Mouse (Mus musculus): ENCODE data around the gene Tmem231. TPM values are rescaled to one million over a fixed set of nuclear protein-coding genes. Genes with fewer than 3 reads are reported as not detected.
A peak's percentile ranks its signal among the peaks of the same experiment; 100 is the strongest.

The Tmem231 gene
- polyA plus RNA-seq, 1 experiment from 2014 or later = 20.7 TPM

DNA sequence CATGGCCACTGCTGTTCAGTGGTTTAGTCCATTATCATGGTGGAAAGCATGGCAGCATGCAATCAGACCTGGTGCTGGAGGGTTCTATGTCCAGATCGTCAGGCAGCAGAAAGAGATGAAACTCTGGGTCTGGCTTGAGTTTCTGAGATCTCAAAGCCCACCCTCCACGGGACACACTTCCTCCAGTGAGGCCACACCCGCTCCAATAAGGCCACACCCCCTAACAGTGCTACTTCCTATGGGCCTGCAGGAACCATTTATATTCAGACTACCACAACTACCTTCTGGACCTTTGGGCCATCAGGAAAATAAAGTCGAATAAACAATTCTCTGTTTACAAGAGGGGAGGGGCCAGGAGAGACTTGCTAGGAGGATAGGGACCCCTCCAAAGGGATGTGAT is 12.7 kb downstream of the Tmem231 start:
- ATAC-seq (ENCODE audit: low FRiP score, low TSS enrichment) = no peak
- 70% methylated on average over 4 of the region's 4 CpGs for WGBS

DNA sequence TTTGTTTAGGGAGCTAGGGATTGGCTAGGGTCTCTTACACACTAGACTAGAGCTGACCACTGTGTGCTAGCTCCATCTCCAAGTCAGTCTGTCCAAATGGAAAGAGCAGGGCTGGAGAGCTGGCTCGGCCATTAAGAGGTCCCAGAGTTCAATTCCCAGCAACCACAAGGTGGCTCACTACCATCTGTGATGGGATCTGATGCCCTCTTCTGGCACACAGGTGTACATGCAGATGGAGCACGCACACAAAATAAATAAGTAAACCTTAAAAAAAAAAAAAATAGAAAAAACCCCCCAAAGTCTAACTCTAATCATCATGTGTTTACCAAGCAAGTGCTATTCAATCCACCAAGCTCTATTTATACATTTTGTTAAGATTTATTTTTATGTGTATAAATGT is 14.0 kb downstream of the Tmem231 start:
- no peak for ATAC-seq (ENCODE audit: low FRiP score, low TSS enrichment)
- H3K4me3 ChIP-seq (ENCODE audit: low read length) = no peak overlapping the region
- H3K27me3 ChIP-seq (ENCODE audit: insufficient read depth, low read length) = no peaks in the 10 kb centered on the region
- 94% methylated on average over 2 of the region's 2 CpGs for WGBS
- H3K36me3 ChIP-seq (ENCODE audit: insufficient read depth, low read length) = peaks cover 2% of the 10 kb centered on the region; the same call in 1 of the 2 replicates
- H3K9me3 ChIP-seq (ENCODE audit: low read length) = no peaks in the 10 kb centered on the region
- H3K4me1 ChIP-seq (ENCODE audit: insufficient read depth, low read length) = peaks cover 6% of the 10 kb centered on the region; the same call in 1 of the 2 replicates
- no peak overlapping the region for H3K9ac ChIP-seq (replicated peaks; ENCODE audit: low read length)
- no peak overlapping the region for H3K27ac ChIP-seq (ENCODE audit: low read length)
- H3K4me2 ChIP-seq (replicated peaks; ENCODE audit: low read depth, low read length) = no peak overlapping the region

More for the DNA sequence above, 12.7 kb downstream of the Tmem231 start:
- Histone ChIP-seq H3K4me1 (ENCODE audit: insufficient read depth, low read length) (peaks cover 6% of the 10 kb centered on the region; the same call in 1 of the 2 replicates), H3K9me3 (ENCODE audit: low read length) (no peaks in the 10 kb centered on the region), H3K4me3 (ENCODE audit: low read length) (no peak overlapping the region), H3K4me2 (replicated peaks; ENCODE audit: low read depth, low read length) (no peak overlapping the region), H3K9ac (replicated peaks; ENCODE audit: low read length) (no peak overlapping the region), H3K27ac (ENCODE audit: low read length) (peak overlapping the region; percentile 46; the same call in 1 of the 2 replicates), H3K27me3 (ENCODE audit: insufficient read depth, low read length) (no peaks in the 10 kb centered on the region), H3K36me3 (ENCODE audit: insufficient read depth, low read length) (peaks cover 2% of the 10 kb centered on the region; the same call in 1 of the 2 replicates)

DNA sequence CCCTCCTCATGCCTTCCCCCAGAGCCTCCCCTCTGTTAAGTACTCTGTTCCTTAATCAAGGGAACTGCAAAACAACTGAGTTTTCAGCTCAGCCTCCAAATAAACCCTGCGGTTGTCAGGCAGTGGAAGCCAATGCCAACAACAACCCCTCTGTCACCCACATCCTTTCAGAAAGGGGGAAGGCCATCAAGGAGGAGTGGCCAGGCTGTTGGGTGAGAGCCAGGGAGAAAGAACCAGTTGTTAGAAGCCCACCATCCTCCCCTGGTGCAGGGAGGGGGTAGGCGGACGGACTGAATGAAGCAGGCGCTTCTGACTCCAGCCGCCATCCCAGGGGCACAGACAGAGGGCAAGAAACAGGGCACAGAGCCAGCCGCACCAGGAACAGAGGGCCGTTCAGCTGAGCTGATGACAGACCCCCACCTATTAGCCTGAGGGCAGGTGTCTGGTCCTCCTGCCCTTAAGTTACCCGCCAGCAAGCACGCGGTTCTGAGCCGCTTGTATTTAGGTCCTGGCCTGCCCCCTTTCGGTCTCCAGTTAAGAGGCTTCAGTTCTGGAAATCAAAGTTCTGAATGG is 20.7 kb downstream of the Tmem231 start:
- 49% methylated on average over 12 of the region's 12 CpGs for WGBS

DNA sequence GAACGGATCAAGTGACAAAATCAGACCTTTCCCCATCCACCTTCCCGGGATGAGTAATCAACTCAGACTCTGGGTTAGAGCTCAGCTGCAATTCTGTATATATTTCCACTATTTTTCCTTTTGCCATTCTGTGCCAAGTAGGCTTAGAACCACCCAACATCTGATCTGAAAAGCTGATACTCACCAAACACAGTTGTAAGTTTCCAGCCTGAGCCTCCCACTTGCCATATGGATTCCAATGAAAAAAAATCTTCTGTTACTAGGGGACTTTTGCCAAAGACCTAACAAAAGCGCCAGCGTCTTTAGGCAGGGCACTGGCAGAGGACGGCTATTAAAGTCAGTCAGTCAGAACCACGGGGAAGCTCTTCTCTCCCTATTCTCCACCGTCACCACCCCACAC is 22.1 kb downstream of the Tmem231 start:
- Histone ChIP-seq H3K4me2 (replicated peaks; ENCODE audit: low read depth, low read length) (no peak overlapping the region), H3K4me1 (ENCODE audit: insufficient read depth, low read length) (peaks cover 8% of the 10 kb centered on the region), H3K27ac (ENCODE audit: low read length) (no peak overlapping the region), H3K27me3 (ENCODE audit: insufficient read depth, low read length) (peaks cover 17% of the 10 kb centered on the region), H3K36me3 (ENCODE audit: insufficient read depth, low read length) (no peaks in the 10 kb centered on the region), H3K9me3 (ENCODE audit: low read length) (no peaks in the 10 kb centered on the region), H3K9ac (replicated peaks; ENCODE audit: low read length) (no peak overlapping the region), H3K4me3 (ENCODE audit: low read length) (no peak overlapping the region)
- 27% methylated on average over 7 of the region's 7 CpGs for whole genome bisulfite sequencing
- no peak for ATAC-seq (ENCODE audit: low FRiP score, low TSS enrichment)

More for the DNA sequence above, 20.7 kb downstream of the Tmem231 start:
- H3K36me3 ChIP-seq (ENCODE audit: insufficient read depth, low read length) = peaks cover 2% of the 10 kb centered on the region; the same call in 1 of the 2 replicates
- no peak overlapping the region for H3K4me2 ChIP-seq (replicated peaks; ENCODE audit: low read depth, low read length)
- H3K4me3 ChIP-seq (ENCODE audit: low read length) = no peak overlapping the region
- H3K9ac ChIP-seq (replicated peaks; ENCODE audit: low read length) = no peak overlapping the region
- peaks cover 8% of the 10 kb centered on the region for H3K4me1 ChIP-seq (ENCODE audit: insufficient read depth, low read length)
- ATAC-seq (ENCODE audit: low FRiP score, low TSS enrichment) = 0 out of 2 replicates have a peak, but pooled peaks have one; percentile 40
- H3K27ac ChIP-seq (ENCODE audit: low read length) = no peak overlapping the region
- peaks cover 17% of the 10 kb centered on the region for H3K27me3 ChIP-seq (ENCODE audit: insufficient read depth, low read length)
- no peaks in the 10 kb centered on the region for H3K9me3 ChIP-seq (ENCODE audit: low read length)

DNA sequence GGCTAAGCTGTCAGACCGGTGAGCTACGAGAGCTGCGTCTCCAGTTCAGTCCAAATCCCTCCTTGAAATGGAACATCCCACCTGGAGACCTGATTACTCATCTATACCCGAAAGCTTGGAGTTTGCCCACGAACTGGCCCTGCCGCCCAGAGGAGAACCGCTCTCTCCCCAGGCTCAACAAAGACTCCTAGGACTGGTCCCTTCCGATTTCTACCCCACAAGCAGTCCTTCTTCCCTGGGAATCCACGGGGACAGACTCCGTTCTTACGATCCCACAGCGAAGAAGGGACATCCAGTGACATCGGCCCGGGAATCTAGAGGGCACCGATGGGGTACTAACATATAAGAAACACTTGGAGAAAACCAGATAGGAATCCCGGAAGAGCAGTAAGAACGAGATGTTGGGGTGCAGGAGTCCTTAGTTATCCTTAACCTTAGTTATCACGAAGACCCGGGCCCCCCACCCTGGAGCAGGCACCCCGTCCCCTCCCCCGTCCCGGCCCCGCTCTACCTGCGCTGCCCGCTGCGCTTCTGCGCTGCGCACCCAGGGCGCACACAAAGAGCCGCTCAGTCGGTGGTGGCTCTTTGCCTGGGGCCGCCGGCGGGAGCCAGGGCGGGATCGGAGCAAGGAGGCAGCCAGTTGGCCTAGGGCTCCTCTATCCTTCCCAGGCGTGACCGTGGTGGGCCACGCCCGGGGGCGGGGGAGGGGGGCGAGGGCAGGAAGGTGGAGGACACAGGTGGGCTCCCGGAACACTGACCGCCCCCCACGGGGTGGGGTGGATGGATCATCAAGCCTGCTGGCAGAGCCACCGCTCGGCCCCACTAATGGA is 23.8 kb downstream of the Tmem231 start, which contains the start of gene Chst5:
TSS of gene Chst5 (minus strand) at position 827 of the 830 bp plus-strand sequence.
- no peak within 1 kb of the TSS for H3K27ac ChIP-seq (ENCODE audit: low read length)
- H3K9me3 ChIP-seq (ENCODE audit: low read length) = no peaks in the 10 kb centered on the region
- peak within 1 kb of the TSS; percentile 74 for H3K4me2 ChIP-seq (replicated peaks; ENCODE audit: low read depth, low read length)
- peaks cover 17% of the 10 kb centered on the region for H3K27me3 ChIP-seq (ENCODE audit: insufficient read depth, low read length)
- ATAC-seq (ENCODE audit: low FRiP score, low TSS enrichment) = peak; percentile 77
- peak within 1 kb of the TSS; percentile 63 for H3K9ac ChIP-seq (replicated peaks; ENCODE audit: low read length)
- no peaks in the 10 kb centered on the region for H3K36me3 ChIP-seq (ENCODE audit: insufficient read depth, low read length)
- peak within 1 kb of the TSS; percentile 44 for H3K4me3 ChIP-seq (ENCODE audit: low read length)
- H3K4me1 ChIP-seq (ENCODE audit: insufficient read depth, low read length) = peaks cover 8% of the 10 kb centered on the region
- 6% methylated on average over 45 of the region's 47 CpGs for WGBS

DNA sequence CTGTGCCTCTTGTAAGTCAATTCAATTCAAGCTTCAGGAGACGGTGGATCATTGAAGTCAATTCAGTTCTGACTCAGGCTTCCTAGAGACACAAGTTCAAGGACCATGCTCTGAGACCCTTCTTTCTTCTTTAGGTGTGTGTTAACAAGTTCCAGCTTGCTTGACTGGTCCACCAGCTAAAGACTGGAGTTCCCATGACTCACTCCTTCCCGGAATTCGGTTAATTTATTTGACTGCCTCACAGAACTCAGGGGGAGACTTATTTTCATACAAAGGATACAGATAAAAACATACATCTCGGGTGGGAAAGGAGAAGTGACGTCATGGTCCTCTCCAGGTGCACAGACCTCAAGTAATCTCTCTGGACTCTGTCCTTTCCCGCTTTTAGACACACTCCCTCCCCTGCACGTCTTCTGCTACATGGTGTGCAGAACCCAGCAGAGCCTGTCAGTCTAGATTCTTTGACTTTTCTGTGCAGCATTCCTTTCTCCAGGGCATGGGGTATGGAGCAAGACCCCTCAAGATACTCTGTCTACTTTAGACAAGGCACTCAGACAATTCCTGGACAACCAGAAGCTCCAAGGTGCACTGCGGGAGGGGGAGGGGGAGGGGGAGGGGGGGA is 28.1 kb downstream of the Tmem231 start:
- Histone ChIP-seq H3K4me1 (ENCODE audit: insufficient read depth, low read length) (peaks cover 8% of the 10 kb centered on the region), H3K27ac (ENCODE audit: low read length) (no peak overlapping the region), H3K9me3 (ENCODE audit: low read length) (no peaks in the 10 kb centered on the region), H3K4me2 (replicated peaks; ENCODE audit: low read depth, low read length) (no peak overlapping the region), H3K4me3 (ENCODE audit: low read length) (no peak overlapping the region), H3K36me3 (ENCODE audit: insufficient read depth, low read length) (no peaks in the 10 kb centered on the region), H3K27me3 (ENCODE audit: insufficient read depth, low read length) (peaks cover 17% of the 10 kb centered on the region), H3K9ac (replicated peaks; ENCODE audit: low read length) (no peak overlapping the region)
- WGBS = 62% methylated on average over 8 of the region's 8 CpGs
- no peak for ATAC-seq (ENCODE audit: low FRiP score, low TSS enrichment)

DNA sequence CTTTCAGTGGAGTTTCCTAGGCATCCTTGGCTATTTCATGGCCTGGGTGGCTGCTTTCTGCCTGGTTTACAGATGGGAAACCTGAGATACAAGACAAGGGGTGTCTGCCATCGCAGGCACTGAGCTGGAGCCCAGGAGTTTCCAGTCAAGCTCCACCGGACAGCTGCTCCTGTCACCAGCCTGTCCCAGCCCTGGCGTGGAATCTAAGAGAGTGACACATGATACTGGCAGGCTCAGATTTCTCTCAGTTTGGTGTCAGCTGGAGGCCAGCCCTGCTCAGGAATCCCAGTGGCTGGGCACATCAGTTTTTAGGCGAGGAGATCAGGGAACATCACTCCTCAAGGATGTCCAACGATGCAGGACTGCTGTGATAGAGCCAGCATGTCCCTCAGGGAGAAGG is 31.6 kb downstream of the Tmem231 start:
- no peaks in the 10 kb centered on the region; the same call in 1 of the 2 replicates for H3K4me1 ChIP-seq (ENCODE audit: insufficient read depth, low read length)
- H3K4me3 ChIP-seq (ENCODE audit: low read length) = no peak overlapping the region
- H3K27ac ChIP-seq (ENCODE audit: low read length) = peak overlapping the region; percentile 47; the same call in 1 of the 2 replicates
- 12% methylated on average over 5 of the region's 5 CpGs for WGBS
- no peak overlapping the region for H3K4me2 ChIP-seq (replicated peaks; ENCODE audit: low read depth, low read length)
- no peak overlapping the region for H3K9ac ChIP-seq (replicated peaks; ENCODE audit: low read length)
- ATAC-seq (ENCODE audit: low FRiP score, low TSS enrichment) = peak; percentile 91
- H3K9me3 ChIP-seq (ENCODE audit: low read length) = no peaks in the 10 kb centered on the region
- H3K27me3 ChIP-seq (ENCODE audit: insufficient read depth, low read length) = no peaks in the 10 kb centered on the region
- no peaks in the 10 kb centered on the region for H3K36me3 ChIP-seq (ENCODE audit: insufficient read depth, low read length)

DNA sequence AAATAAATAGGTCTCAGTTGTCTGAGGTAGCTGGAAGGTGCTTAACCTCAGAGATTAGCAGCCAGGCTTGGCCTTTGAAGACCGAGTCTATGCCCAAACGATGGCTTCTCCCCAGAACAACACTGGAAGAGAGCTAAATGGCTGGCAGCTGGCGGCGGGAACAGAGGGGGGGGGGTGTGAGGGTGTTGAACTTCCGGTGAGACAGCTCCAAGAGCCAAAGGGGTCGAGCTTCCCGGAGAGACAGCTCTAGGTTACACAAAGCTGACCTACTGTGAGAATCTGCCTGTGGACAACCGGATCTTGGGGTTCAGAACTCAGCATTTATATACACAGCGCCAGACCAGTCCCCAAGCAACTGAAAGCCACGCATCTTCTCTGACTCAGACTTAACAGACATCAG is 35.1 kb downstream of the Tmem231 start:
- 28% methylated on average over 10 of the region's 10 CpGs for WGBS

DNA sequence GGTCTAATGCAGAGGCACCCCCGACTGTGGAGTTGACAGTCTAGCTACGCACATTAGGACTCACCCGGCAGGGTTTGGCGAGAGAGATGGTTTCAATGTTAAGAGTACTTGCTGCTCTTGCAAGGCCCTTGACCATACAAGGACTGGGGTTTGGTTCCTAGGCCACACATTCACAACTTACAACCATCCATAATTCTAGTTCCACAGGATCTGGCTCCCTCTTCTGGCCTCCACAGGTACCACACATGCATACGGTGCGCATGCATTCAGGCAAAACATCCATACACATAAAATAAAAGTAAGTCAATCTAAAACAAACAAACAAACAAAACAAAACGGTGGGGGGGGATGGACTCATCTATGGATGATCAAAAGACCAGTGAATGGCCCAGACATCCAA is 38.7 kb downstream of the Tmem231 start:
- Histone ChIP-seq H3K9me3 (ENCODE audit: low read length) (no peaks in the 10 kb centered on the region), H3K4me2 (replicated peaks; ENCODE audit: low read depth, low read length) (no peak overlapping the region), H3K4me3 (ENCODE audit: low read length) (no peak overlapping the region), H3K27ac (ENCODE audit: low read length) (no peak overlapping the region), H3K36me3 (ENCODE audit: insufficient read depth, low read length) (no peaks in the 10 kb centered on the region), H3K9ac (replicated peaks; ENCODE audit: low read length) (no peak overlapping the region), H3K4me1 (ENCODE audit: insufficient read depth, low read length) (peaks cover 6% of the 10 kb centered on the region), H3K27me3 (ENCODE audit: insufficient read depth, low read length) (peaks cover 19% of the 10 kb centered on the region)
- 87% methylated on average over 7 of the region's 7 CpGs for WGBS
- no peak for ATAC-seq (ENCODE audit: low FRiP score, low TSS enrichment)

More for the DNA sequence above, 35.1 kb downstream of the Tmem231 start:
- Histone ChIP-seq H3K27me3 (ENCODE audit: insufficient read depth, low read length) (no peaks in the 10 kb centered on the region), H3K9ac (replicated peaks; ENCODE audit: low read length) (no peak overlapping the region), H3K27ac (ENCODE audit: low read length) (no peak overlapping the region), H3K9me3 (ENCODE audit: low read length) (no peaks in the 10 kb centered on the region), H3K4me3 (ENCODE audit: low read length) (no peak overlapping the region), H3K4me2 (replicated peaks; ENCODE audit: low read depth, low read length) (no peak overlapping the region), H3K4me1 (ENCODE audit: insufficient read depth, low read length) (no peaks in the 10 kb centered on the region; the same call in 1 of the 2 replicates), H3K36me3 (ENCODE audit: insufficient read depth, low read length) (no peaks in the 10 kb centered on the region)
- no peak; the same call in 1 of the 2 replicates for ATAC-seq (ENCODE audit: low FRiP score, low TSS enrichment)
